Mouse (Mus musculus): Measurements from ENCODE around the gene Foxp1. TPM values are rescaled to one million over a fixed set of nuclear protein-coding genes. Genes with fewer than 3 reads are reported as not detected.

Gene Foxp1
- total RNA-seq, 2 experiments from 2014 or later: 210 to 247 TPM

DNA sequence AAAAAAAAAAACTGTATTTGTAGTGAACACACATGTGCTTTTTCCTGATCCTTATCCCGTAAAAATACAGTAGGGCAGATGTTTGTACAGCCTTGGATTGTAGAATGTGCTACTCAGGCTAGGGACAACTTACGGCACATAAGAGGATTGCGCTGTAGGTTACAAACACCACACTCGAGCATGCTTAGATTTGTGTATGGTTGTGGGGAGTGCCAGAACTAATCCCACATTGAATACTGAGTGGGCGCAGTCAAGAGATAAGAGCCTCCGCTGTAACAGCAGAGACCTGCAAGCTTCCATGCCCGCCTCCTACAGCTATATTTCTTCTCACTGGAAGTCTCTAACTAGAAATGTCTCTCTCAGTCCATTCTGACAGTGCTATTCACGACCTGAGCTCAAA, 286.9 kb downstream of the Foxp1 start:
- DNase-seq: no peak
- intact Hi-C loops (cut with DNase I): no loop called here

- DNase-seq: no peak
- intact Hi-C loops (cut with DNase I): no loop called here
Measured at GRCm38 (mm10) chr6:99233411-99233810, 289.1 kb downstream of the Foxp1 start.

DNA sequence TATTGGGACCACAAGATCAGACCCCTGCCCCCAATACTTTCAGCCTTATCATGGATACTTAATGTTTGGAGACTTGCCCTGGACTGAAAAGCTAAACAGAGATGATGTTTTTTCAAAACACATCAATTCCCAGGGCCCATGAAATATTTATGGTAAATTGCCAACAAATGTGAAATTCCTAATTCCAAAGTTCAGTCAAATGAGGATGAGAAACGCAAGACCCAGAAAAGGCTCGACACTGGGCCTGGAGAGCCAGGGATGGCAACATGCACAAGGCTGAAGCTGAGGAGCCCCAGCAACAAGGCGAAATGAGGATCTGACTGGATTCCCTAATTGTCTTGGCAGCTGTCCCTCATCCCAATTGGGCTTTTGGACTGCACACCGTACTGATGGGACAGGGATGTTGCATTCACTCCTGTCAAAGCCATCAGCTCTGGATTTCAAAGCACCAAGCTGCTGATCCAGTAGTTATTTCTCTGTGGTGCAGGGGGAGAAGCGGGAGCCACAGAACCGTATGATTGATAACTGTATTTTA, 294.1 kb downstream of the Foxp1 start:
- intact Hi-C loops (cut with DNase I): no loop called here

GRCm38 (mm10) chr6:99221147-99221546, 301.4 kb downstream of the Foxp1 start:
- no peak for DNase-seq
- intact Hi-C loops (cut with DNase I): no loop called here

More for the DNA sequence above, 294.1 kb downstream of the Foxp1 start:
- peak; percentile 8 for DNase-seq

DNA sequence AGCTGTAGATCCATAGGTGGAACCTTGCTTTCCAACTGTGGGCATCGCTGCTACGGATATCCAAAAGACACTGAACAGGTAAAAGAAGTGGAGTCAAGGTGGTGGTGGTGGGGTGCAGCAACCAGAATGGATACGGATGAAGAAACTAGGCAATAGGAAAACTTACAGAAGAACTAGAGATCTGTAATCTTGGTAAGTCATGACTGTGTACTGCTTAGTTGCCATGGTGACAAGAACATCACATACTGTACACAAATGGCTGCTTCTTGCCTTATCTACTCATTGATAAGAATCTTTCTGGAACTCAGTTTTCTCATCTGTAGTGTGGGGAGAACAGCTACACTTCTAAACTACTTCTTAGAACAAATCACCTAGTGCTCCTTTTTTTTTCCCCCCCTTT, 302.0 kb downstream of the Foxp1 start:
- intact Hi-C loops (cut with DNase I): no loop called here
- DNase-seq: no peak

DNA sequence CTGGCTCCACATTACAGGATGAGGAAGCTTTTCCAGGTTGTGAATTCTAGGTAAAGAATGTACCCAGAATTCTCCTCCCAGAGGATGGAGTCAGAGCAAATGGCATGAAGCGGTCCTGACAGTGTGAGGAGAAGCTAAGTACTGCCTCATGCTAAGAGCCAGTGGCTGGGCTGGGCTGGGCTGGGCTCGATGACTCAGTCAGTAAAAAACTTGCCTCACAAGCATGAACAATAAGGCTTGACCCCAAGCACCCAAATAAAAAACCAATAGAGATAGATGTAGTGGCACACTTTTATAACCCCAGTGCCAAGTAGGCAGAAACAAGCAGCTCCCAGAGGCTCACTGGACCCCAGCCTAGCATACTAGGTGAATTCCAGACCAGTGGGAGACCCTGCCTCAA, 304.7 kb downstream of the Foxp1 start:
- intact Hi-C loops (cut with DNase I): no loop called here
- DNase-seq: no peak

DNA sequence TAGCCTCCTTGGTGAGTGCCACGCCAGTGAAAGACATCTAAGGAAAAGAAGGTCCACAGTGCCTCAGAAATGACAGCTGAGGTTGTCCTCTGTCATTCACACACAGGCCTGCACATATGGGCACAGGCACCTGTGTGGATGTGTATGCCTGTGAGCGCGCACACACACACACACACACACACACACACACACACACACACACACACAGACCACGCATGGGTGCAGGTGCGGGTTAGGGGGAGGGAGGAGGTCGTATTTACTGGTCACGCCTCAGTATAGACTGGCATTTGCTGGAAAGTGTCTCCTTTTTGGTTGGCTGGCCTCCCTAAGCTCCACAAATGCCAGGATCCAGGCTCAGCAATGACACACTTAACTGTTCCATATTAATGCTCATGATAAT, 305.4 kb downstream of the Foxp1 start:
- DNase-seq: no peak
- intact Hi-C loops (cut with DNase I): no loop called here

DNA sequence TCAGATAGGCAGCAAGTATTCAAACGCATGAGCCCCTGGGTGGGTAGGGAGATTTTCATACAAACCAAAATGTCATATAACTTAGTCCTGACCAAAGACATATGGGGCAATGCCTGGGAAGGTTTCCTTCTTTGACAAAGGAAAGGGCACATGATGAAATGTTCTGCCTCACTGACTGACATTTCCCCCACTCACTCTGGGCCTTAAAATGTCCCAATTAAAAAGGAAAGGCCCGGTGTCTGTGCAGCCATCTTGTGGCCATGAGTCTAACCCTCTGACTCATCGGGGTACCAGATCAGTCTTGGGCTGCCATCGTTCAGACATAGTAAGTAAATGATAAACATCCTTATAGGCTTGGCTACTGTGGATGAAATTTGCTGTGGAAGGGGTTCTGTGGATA, 310.1 kb downstream of the Foxp1 start:
- intact Hi-C loops (cut with DNase I): no loop called here
- DNase-seq: no peak

- intact Hi-C loops (cut with DNase I): no loop called here
- DNase-seq: no peak
Measured at GRCm38 (mm10) chr6:99211663-99212333, 310.7 kb downstream of the Foxp1 start.

DNA sequence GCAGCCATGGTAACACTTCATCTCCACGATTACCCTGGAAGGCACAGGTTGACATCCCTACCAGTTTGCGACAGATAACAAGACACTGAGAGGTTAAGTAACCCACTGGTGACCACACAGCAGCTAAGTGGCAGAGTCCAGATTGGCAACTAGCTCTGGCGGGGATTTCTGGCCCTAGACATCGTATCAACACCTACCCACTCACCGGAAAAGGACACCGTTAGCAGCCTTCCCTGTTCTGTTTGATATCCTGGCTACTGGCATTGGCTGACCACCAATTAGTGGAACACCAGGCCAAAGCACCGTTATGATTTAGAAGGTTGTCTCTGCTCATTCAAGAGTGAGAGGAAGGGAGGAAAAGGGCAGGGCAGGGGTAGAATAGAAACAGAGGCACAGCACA, 312.4 kb downstream of the Foxp1 start:
- intact Hi-C loops (cut with DNase I): no loop called here
- no peak for DNase-seq

GRCm38 (mm10) chr6:99207226-99207885, 315.2 kb downstream of the Foxp1 start:
- DNase-seq: no peak
- intact Hi-C loops (cut with DNase I): no loop called here

DNA sequence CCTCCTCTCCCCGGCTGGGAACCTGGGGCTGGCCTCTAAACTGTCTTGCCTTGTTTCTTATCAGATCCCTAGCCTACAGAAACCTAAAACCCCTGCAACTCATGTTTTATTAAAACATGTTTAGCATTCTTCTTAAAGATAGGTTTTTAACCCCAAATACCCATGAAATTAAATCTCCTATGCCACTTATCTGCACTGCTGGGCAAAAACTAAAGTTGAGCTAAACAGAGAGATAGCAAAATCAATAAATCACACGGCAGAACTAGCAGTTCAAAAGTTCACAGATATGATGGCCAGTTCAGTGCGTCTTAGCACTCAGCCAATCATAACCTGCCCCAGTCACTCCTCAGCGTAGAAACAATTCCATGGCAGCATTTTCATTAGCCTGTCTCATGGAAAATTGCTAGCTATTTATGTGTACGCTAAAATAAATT, 316.1 kb downstream of the Foxp1 start:
- intact Hi-C loops (cut with DNase I): no loop called here
- no peak for DNase-seq

- no peak for DNase-seq
- intact Hi-C loops (cut with DNase I): no loop called here
Measured at GRCm38 (mm10) chr6:99205587-99206436, 316.7 kb downstream of the Foxp1 start.

- intact Hi-C loops (cut with DNase I): no loop called here
- no peak for DNase-seq
Measured at GRCm38 (mm10) chr6:99204780-99205586, 317.5 kb downstream of the Foxp1 start.

DNA sequence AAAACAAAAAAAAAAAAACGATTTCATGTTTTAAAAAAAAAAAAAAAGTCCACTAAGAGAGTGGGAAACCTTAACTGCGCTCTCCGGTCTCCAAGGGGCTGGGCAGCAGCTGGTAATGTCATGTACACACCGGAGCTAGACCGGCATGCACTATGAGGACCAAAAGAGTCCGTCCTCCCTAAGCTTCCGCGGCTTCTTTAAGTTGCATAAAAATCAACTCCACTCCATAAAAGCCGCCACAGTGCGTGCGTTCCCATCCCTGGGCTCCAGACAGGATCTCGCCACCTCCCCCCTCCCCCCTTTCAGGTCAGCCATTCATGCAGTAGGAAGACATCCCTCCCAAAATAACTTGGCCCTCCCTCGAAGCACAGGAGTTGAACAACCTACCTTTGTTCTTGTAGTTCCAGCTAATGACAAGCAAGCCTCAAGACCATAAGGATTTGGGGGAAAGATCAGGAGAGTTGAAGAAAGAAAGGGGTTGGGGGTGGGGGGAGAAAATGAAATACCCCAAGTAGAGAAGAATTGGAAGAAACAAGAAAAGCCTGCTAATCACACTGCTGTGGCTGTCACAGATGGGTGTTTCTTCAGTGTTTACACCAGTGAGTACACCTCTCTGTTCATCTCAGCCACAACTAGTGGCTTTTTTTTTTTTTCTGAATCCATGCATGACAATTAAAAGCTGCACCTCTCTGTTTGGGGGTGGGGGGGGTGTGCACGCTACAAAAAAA, 318.3 kb downstream of the Foxp1 start:
- intact Hi-C loops (cut with DNase I): no loop called here
- DNase-seq: no peak

DNA sequence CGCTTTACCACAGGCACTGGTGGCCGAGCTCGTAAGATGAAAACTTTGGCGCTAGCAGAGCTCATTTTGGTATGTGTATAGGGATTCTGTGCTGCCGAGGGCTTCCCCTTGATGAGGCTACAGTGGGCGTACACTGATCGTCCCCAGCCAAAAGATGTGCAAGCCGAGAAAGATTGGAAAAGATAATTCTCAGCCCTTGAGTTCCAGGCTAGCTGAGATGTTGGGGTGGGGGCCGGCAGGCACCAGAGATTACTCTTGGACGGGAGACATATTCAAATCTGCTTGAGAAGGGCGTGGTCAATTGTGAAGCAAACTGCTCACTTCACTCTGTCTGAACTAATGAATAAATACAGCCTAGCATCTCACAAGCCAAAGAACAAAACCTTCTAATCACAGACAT, 319.3 kb downstream of the Foxp1 start:
- intact Hi-C loops (cut with DNase I): no loop called here
- no peak for DNase-seq

DNA sequence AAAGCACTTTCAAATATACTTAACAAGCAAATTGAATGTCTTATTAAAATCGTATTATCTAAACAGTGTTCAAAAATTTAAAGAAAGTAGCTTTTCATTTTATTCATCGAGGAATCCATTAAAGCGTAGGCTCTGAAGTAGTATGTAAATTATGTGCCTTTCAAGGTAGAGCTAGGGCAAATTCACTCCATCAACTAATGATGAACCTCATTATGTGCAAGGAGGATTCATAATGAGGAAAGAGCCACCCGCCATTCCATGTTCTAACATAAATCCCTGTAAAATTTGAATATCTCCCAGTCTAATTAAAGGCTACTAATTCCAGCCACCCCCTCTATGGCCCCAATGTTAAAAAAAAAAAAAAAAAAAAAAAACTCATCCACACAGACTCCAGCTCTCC, 319.7 kb downstream of the Foxp1 start:
- intact Hi-C loops (cut with DNase I): no loop called here
- no peak for DNase-seq

DNA sequence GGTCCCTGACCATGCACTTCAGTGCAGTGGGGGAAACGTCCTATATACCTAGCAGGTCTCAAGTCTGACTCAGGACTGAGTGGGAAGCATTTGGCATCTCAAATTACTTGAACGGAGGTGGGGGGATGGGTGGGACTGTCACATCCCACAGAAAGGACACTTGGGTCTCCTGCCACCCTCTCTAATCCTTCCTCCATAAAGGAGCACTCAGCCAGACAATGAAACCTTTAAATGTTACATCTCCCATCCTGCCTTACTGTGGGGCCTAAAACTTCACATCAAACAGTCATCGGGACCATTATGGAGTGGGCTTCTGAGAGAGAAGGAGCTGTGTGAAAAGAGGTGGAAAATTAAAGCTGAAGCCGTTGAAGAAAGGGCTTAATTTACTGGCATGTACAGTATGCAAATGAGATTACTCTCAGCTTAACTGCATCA, 321.2 kb downstream of the Foxp1 start:
- intact Hi-C loops (cut with DNase I): no loop called here
- DNase-seq: no peak

GRCm38 (mm10) chr6:99200656-99201055, 321.9 kb downstream of the Foxp1 start:
- intact Hi-C loops (cut with DNase I): no loop called here
- peak; percentile 27 for DNase-seq

DNA sequence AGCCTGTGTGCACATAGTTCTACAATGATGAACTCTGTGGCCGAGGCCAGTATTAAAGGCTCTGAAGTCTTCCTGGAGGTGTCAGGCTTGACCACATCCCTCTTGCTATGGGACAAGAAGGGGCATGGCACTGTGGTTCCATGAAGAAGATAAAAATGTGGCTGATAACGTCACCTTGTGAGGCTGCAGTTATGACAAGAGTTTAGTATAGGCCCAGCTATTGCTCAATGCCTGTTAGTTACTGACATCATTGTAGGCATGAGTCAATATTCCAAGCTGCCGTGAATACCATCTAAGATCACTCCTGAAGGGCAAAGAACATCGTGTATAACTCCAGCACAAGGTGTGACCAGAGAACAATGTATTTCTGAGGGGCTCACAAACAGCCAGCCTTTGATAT, 323.2 kb downstream of the Foxp1 start:
- DNase-seq: no peak
- intact Hi-C loops (cut with DNase I): loop anchor here (5.0 kb wide), 1 partner anchor 1092 kb away; no protein-coding TSS in a partner anchor
